Mouse (Mus musculus) testis, postnatal 14 days (tissue): Measurements from ENCODE around the gene Ndufb3.
"Not testable (repeated sequence)": the region's sequence is repeated elsewhere in the genome, so short reads cannot be mapped to it uniquely, and the experiment has no call there.

Source experiments
- DNase-seq: peaks from one replicate; pipeline ENCODE4 v3.0.0; 2021; ENCODE audit warnings: low spot score

The Ndufb3 gene

DNA sequence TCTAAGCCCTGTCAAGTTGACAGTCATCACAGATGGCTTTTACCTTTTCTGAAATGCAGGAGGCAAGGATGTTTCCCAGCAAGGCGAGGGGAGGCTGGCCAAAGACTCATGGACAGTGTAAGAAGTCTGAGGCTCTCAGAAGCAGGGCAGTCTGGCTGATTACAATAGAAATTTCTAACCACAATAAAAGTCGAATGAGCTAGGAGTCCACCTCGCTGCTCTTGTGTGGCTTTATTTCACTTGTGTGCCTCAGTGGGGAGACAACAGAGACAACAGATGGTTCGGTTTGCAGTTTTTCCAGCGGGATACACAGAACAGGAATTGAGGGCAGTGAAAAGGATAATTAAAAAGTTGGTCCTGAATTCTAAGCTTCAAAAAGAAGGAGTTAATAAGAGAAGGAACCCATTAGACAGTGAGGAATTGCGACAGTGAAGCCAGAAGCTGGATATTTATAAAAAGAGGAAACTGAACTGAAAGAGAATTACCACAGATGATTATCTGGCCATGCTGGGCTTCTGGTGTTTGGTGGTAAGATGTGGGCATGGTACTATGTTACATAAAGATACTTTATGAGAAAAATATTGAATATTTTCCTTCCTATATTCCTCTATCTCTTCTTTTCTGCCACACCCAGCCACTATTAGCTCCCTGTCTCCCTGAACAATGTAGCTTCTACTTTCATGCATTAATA is 31.9 kb downstream of the Ndufb3 start:
- DNase-seq, result no peak

- DNase-seq, result no peak
Observed at GRCm38 (mm10) chr1:58618766-58619165, 32.6 kb downstream of the Ndufb3 start.

DNA sequence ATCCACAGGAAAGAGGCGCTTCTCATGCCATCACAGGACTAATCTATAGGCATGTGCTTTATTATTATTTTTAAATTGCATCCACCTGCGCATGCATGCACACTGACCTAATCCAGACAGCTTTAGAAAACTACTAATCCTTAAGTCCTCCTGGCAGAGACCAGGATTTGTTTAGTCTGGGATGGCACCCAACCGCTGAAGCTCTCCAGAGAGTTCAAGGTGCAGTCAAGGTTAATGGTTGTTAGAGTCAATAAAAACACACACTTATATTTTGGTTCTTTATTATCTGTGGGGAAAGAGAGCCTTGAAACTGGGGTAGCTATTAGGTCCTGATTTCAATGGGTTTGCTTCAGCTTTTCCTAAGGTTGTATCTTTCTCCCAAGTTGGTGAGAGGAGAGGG is 35.1 kb downstream of the Ndufb3 start:
- DNase-seq, result no peak

- DNase-seq, result peak; percentile 42
Observed at GRCm38 (mm10) chr1:58621996-58622748, 36.0 kb downstream of the Ndufb3 start.

- DNase-seq, result not testable (repeated sequence)
Observed at GRCm38 (mm10) chr1:58628847-58629246, 42.7 kb downstream of the Ndufb3 start.
